Mouse (Mus musculus): ENCODE results near the gene Acot12. TPM values are rescaled to one million over a fixed set of nuclear protein-coding genes. Genes with fewer than 3 reads are reported as not detected.

Acot12 gene
- total and polyA plus RNA-seq, 2 experiments from 2014 or later = 0.35 to 0.44 TPM

GRCm38 (mm10) chr13:91753724-91754123 is 12.4 kb downstream of the Acot12 start:
- H3K27ac ChIP-seq (ENCODE audit: low read depth, low read length) = no peak overlapping the region
- no peaks in the 10 kb centered on the region for H3K4me1 ChIP-seq (ENCODE audit: insufficient read depth, low read length)
- TF ChIP-seq CTCF (IDR thresholded peaks at IDR 0.05) = no peak
- no peak overlapping the region for H3K9ac ChIP-seq (replicated peaks; ENCODE audit: low read length, poor library complexity, severe bottlenecking)
- H3K4me2 ChIP-seq (ENCODE audit: low read depth, low read length, poor library complexity, severe bottlenecking) = no peak overlapping the region
- H3K4me3 ChIP-seq (ENCODE audit: low read depth, low read length) = no peak overlapping the region
- H3K27me3 ChIP-seq (ENCODE audit: insufficient read depth, low read length) = no peaks in the 10 kb centered on the region
- DNase-seq (ENCODE audit: low spot score) (peak; percentile 53), ATAC-seq (ENCODE audit: low FRiP score) (peak; percentile 66; the same call in 1 of the 2 replicates)
- no peaks in the 10 kb centered on the region for H3K9me3 ChIP-seq (ENCODE audit: low read length)
- 45% methylated on average over 4 of the region's 4 CpGs for WGBS
- no peaks in the 10 kb centered on the region for H3K36me3 ChIP-seq (ENCODE audit: insufficient read depth, low read length)

GRCm38 (mm10) chr13:91754762-91755161 is 13.4 kb downstream of the Acot12 start:
- Histone ChIP-seq H3K4me3 (ENCODE audit: low read depth, low read length) (no peak overlapping the region), H3K9ac (replicated peaks; ENCODE audit: low read length, poor library complexity, severe bottlenecking) (no peak overlapping the region), H3K4me2 (ENCODE audit: low read depth, low read length, poor library complexity, severe bottlenecking) (no peak overlapping the region), H3K36me3 (ENCODE audit: insufficient read depth, low read length) (no peaks in the 10 kb centered on the region), H3K27ac (ENCODE audit: low read depth, low read length) (no peak overlapping the region), H3K9me3 (ENCODE audit: low read length) (no peaks in the 10 kb centered on the region), H3K4me1 (ENCODE audit: insufficient read depth, low read length) (no peaks in the 10 kb centered on the region), H3K27me3 (ENCODE audit: insufficient read depth, low read length) (no peaks in the 10 kb centered on the region)
- ATAC-seq (ENCODE audit: low FRiP score) = no peak
- no peak for TF ChIP-seq CTCF (IDR thresholded peaks at IDR 0.05)
- DNase-seq (ENCODE audit: low spot score) = no peak

- Histone ChIP-seq H3K36me3 (ENCODE audit: insufficient read depth, low read length) (no peaks in the 10 kb centered on the region), H3K4me2 (ENCODE audit: low read depth, low read length, poor library complexity, severe bottlenecking) (no peak overlapping the region), H3K9ac (replicated peaks; ENCODE audit: low read length, poor library complexity, severe bottlenecking) (no peak overlapping the region), H3K9me3 (ENCODE audit: low read length) (no peaks in the 10 kb centered on the region), H3K27me3 (ENCODE audit: insufficient read depth, low read length) (no peaks in the 10 kb centered on the region), H3K4me3 (ENCODE audit: low read depth, low read length) (no peak overlapping the region), H3K4me1 (ENCODE audit: insufficient read depth, low read length) (no peaks in the 10 kb centered on the region), H3K27ac (ENCODE audit: low read depth, low read length) (no peak overlapping the region)
- no peak for TF ChIP-seq CTCF (IDR thresholded peaks at IDR 0.05)
- DNase-seq (ENCODE audit: low spot score) = peak; percentile 20
- WGBS = 92% methylated on average over 4 of the region's 4 CpGs
- ATAC-seq (ENCODE audit: low FRiP score) = no peak
Observed at GRCm38 (mm10) chr13:91756230-91756629, 14.9 kb downstream of the Acot12 start.

GRCm38 (mm10) chr13:91758316-91759048 is 17.2 kb downstream of the Acot12 start:
- Histone ChIP-seq H3K4me1 (ENCODE audit: insufficient read depth, low read length) (no peaks in the 10 kb centered on the region), H3K27ac (ENCODE audit: low read depth, low read length) (no peak overlapping the region), H3K27me3 (ENCODE audit: insufficient read depth, low read length) (no peaks in the 10 kb centered on the region), H3K4me3 (ENCODE audit: low read depth, low read length) (no peak overlapping the region), H3K4me2 (ENCODE audit: low read depth, low read length, poor library complexity, severe bottlenecking) (no peak overlapping the region), H3K9me3 (ENCODE audit: low read length) (no peaks in the 10 kb centered on the region), H3K36me3 (ENCODE audit: insufficient read depth, low read length) (no peaks in the 10 kb centered on the region), H3K9ac (replicated peaks; ENCODE audit: low read length, poor library complexity, severe bottlenecking) (no peak overlapping the region)
- WGBS = 80% methylated on average over 7 of the region's 7 CpGs
- ATAC-seq (ENCODE audit: low FRiP score) (no peak), DNase-seq (ENCODE audit: low spot score) (no peak)
- TF ChIP-seq CTCF (IDR thresholded peaks at IDR 0.05) = no peak

GRCm38 (mm10) chr13:91759791-91760190 is 18.5 kb downstream of the Acot12 start:
- DNase-seq (ENCODE audit: low spot score) = no peak
- Histone ChIP-seq H3K4me1 (ENCODE audit: insufficient read depth, low read length) (no peaks in the 10 kb centered on the region), H3K27ac (ENCODE audit: low read depth, low read length) (no peak overlapping the region), H3K27me3 (ENCODE audit: insufficient read depth, low read length) (no peaks in the 10 kb centered on the region), H3K36me3 (ENCODE audit: insufficient read depth, low read length) (no peaks in the 10 kb centered on the region), H3K4me2 (ENCODE audit: low read depth, low read length, poor library complexity, severe bottlenecking) (no peak overlapping the region), H3K9ac (replicated peaks; ENCODE audit: low read length, poor library complexity, severe bottlenecking) (no peak overlapping the region), H3K9me3 (ENCODE audit: low read length) (no peaks in the 10 kb centered on the region), H3K4me3 (ENCODE audit: low read depth, low read length) (no peak overlapping the region)
- no peak for ATAC-seq (ENCODE audit: low FRiP score)
- 78% methylated on average over 8 of the region's 8 CpGs for WGBS
- TF ChIP-seq CTCF (IDR thresholded peaks at IDR 0.05) = no peak

GRCm38 (mm10) chr13:91760302-91761050 is 19.2 kb downstream of the Acot12 start:
- Histone ChIP-seq H3K9ac (replicated peaks; ENCODE audit: low read length, poor library complexity, severe bottlenecking) (no peak overlapping the region), H3K9me3 (ENCODE audit: low read length) (no peaks in the 10 kb centered on the region), H3K4me1 (ENCODE audit: insufficient read depth, low read length) (no peaks in the 10 kb centered on the region), H3K27ac (ENCODE audit: low read depth, low read length) (no peak overlapping the region), H3K36me3 (ENCODE audit: insufficient read depth, low read length) (no peaks in the 10 kb centered on the region), H3K27me3 (ENCODE audit: insufficient read depth, low read length) (no peaks in the 10 kb centered on the region), H3K4me2 (ENCODE audit: low read depth, low read length, poor library complexity, severe bottlenecking) (no peak overlapping the region), H3K4me3 (ENCODE audit: low read depth, low read length) (no peak overlapping the region)
- TF ChIP-seq CTCF (IDR thresholded peaks at IDR 0.05) = no peak
- WGBS = 89% methylated on average over 8 of the region's 8 CpGs
- no peak for ATAC-seq (ENCODE audit: low FRiP score)
- no peak for DNase-seq (ENCODE audit: low spot score)

Data from midbrain, postnatal 0 days (tissue).